Mouse (Mus musculus) hindbrain, postnatal 0 days (tissue): ENCODE measurements around the gene Homer1. TPM values are rescaled to one million over a fixed set of nuclear protein-coding genes. Genes with fewer than 3 reads are reported as not detected.

ENCODE experiments used
- ATAC-seq: fragments of 200-750 bp; cut with Nextera tagmentation; 2 replicates; pipeline ENCODE4 v1.8.0; 2017; ENCODE audit warnings: mild to moderate bottlenecking, moderate TSS enrichment, moderate library complexity
- DNase-seq: peaks from one replicate; pipeline ENCODE4 v3.0.0-alpha.2; 2015; ENCODE audit warnings: low spot score
- H3K27ac ChIP-seq: fragments of 300-500 bp; sonication (generic); 2 replicates; pipeline ENCODE4 v1.5.1; 2014; ENCODE audit warnings: mild to moderate bottlenecking
- H3K27me3 ChIP-seq: fragments of 300-500 bp; sonication (generic); 2 replicates; pipeline ENCODE4 v1.6.1; 2014; ENCODE audit warnings: low read length, mixed read lengths; ENCODE audit not compliant: insufficient read depth
- H3K36me3 ChIP-seq: fragments of 300-500 bp; sonication (generic); 2 replicates; pipeline ENCODE4 v1.6.1; 2014; ENCODE audit warnings: low read length, mixed read lengths; ENCODE audit not compliant: insufficient read depth
- H3K4me1 ChIP-seq: fragments of 300-500 bp; sonication (generic); 2 replicates; pipeline ENCODE4 v1.6.1; 2014; ENCODE audit warnings: antibody characterized with exemption, low read length, mixed read lengths; ENCODE audit not compliant: insufficient read depth
- H3K4me2 ChIP-seq: fragments of 300-500 bp; sonication (generic); 2 replicates; pipeline ENCODE4 v1.6.1; 2014; ENCODE audit warnings: low read depth, mild to moderate bottlenecking, low read length, moderate library complexity, mixed read lengths
- H3K4me3 ChIP-seq: fragments of 300-500 bp; sonication (generic); 2 replicates; pipeline ENCODE4 v1.5.1; 2014; ENCODE audit warnings: low read length
- H3K9ac ChIP-seq: fragments of 300-500 bp; sonication (generic); replicated peaks from 2 replicates; pipeline ENCODE4 v1.6.1; 2014; ENCODE audit warnings: mild to moderate bottlenecking, low read length, moderate library complexity, mixed read lengths
- H3K9me3 ChIP-seq: fragments of 300-500 bp; sonication (generic); 2 replicates; pipeline ENCODE4 v1.6.1; 2016; ENCODE audit warnings: low read length, mixed read lengths
- CTCF ChIP-seq: IDR thresholded peaks from 2 replicates; pipeline ENCODE4 v1.5.1; 2016; ENCODE audit warnings: antibody characterized with exemption, control low read depth, low read depth
- WGBS: fragments of 180-500 bp; shearing (Covaris S2); extraction: QIAGEN DNeasy Blood & Tissue Kit; methylation state at CpG from one replicate; pipeline ENCODE4 v1.1.7; 2014; 5-methylcytosine and 5-hydroxymethylcytosine counted together
- polyA plus RNA-seq: library from polyadenylated mRNA; unstranded; fragments of >200 nt; fragmentation: Nextera tagmentation; extraction: Ambion mirVana; gene quantifications from 2 replicates; pipeline ENCODE4 v1.2.1, GENCODE M21; 2015
- total RNA-seq: library from RNA; depleted of rRNA; stranded (reverse); fragments of >200 nt; gene quantifications from 2 replicates; pipeline ENCODE4 v1.2.3, GENCODE M21; 2014; rRNA removed

Homer1 gene
- total and polyA plus RNA-seq, 2 experiments from 2014 or later: 10.0 to 58.2 TPM

DNA sequence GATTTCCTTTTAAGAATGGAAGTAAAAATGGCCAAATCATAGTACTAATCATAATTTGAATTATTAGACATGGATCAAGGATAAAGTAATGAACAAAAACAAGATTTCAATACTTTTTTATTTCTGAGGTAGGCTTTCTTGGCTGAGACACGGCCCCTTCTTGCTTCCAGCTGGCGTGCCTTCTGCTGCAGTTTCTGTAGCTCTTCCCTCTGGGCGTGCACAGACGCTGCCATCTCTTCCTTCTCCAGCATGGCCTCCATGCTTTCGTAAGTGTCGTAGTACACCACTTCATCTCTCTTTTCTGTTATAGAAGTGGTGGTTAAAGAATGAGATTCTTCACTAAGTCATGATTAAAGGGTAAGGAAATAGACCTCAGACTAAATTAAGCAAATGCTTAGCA lies 153.8 kb downstream of the Homer1 start:
- no peak for ATAC-seq
- no peaks in the 10 kb centered on the region for H3K27me3 ChIP-seq
- 82% methylated on average over 6 of the region's 6 CpGs for WGBS
- H3K27ac ChIP-seq: no peak overlapping the region
- TF ChIP-seq CTCF: no peak
- H3K4me2 ChIP-seq: no peak overlapping the region
- DNase-seq: peak; percentile 27
- H3K4me3 ChIP-seq: no peak overlapping the region
- no peaks in the 10 kb centered on the region for H3K9me3 ChIP-seq
- no peak overlapping the region for H3K9ac ChIP-seq
- peaks cover 18% of the 10 kb centered on the region; the same call in 1 of the 2 replicates for H3K36me3 ChIP-seq
- no peaks in the 10 kb centered on the region for H3K4me1 ChIP-seq

Other genes with a start within 250 kb of the Homer1 start
- gene Cmya5, start 154.9 kb upstream of the Homer1 start, total RNA-seq: 0.75 and 0.94 TPM in 2 replicates
- gene Cmya5, start 154.9 kb upstream of the Homer1 start, polyA plus RNA-seq: 0.19 and 0.26 TPM in 2 replicates
- gene Tent2, start 107.2 kb upstream of the Homer1 start, total RNA-seq: 22.5 and 28.3 TPM in 2 replicates
- 23.1 and 23.4 TPM in 2 replicates for gene Tent2, start 107.2 kb upstream of the Homer1 start, polyA plus RNA-seq
- gene Jmy, start 200.2 kb downstream of the Homer1 start, total RNA-seq: 34.5 and 39.4 TPM in 2 replicates
- 8.8 and 9.4 TPM in 2 replicates for gene Jmy, start 200.2 kb downstream of the Homer1 start, polyA plus RNA-seq